Mouse (Mus musculus) embryonic facial prominence, embryonic 10.5 days (tissue): Measurements from ENCODE around the gene Pon1. TPM values are rescaled to one million over a fixed set of nuclear protein-coding genes. Genes with fewer than 3 reads are reported as not detected.

Experiments
- polyA plus RNA-seq: library from polyadenylated mRNA; unstranded; fragments of >200 nt; fragmentation: Nextera tagmentation; extraction: Ambion mirVana; gene quantifications from 2 replicates; pipeline ENCODE4 v1.2.1, GENCODE M21; 2016

Gene Pon1
- polyA plus RNA-seq, 1 experiment from 2014 or later = not detected

Other genes starting within 250 kb of the Pon1 start
- gene Pon3, start 62.3 kb upstream of the Pon1 start, polyA plus RNA-seq = 6.3 and 6.5 TPM in 2 replicates
- 22.9 and 25.9 TPM in 2 replicates for gene Pon2, start 104.5 kb upstream of the Pon1 start, polyA plus RNA-seq
- 69.0 and 70.1 TPM in 2 replicates for gene Asb4, start 189.4 kb upstream of the Pon1 start, polyA plus RNA-seq